Mouse (Mus musculus) erythroblast, embryonic 14.5 days (primary cell): ENCODE data around the gene Yy1.

Source experiments
- GATA1 ChIP-seq: IDR thresholded peaks from 2 replicates; pipeline ENCODE4 v1.6.1; 2012; ENCODE audit warnings: low read length, inconsistent platforms, mixed read lengths
- TAL1 ChIP-seq: IDR thresholded peaks from 3 replicates; pipeline ENCODE4 v1.6.1; 2012; ENCODE audit warnings: low read length, inconsistent platforms, mixed read lengths

GRCm38 (mm10) chr12:108792152-108792545 lies 624 bp upstream of the Yy1 start:
- no peak for TF ChIP-seq GATA1
- TF ChIP-seq TAL1 = no peak
